Mouse (Mus musculus) forebrain, postnatal 0 days (tissue): ENCODE measurements at regions not wholly inside any gene's neighbourhood (a gene's known extent, or its start where the extent isn't known, plus 50 kb on each side); places are given as distances from the start of the nearest gene placed in this dataset.

Experiments used
- ATAC-seq: fragments of 200-750 bp; cut with Nextera tagmentation; 2 replicates; pipeline ENCODE4 v1.8.0; 2017; ENCODE audit warnings: mild to moderate bottlenecking, moderate library complexity
- DNase-seq: peaks from one replicate; pipeline ENCODE4 v3.0.0-alpha.2; 2015
- H3K27ac ChIP-seq: fragments of 300-500 bp; sonication (generic); 2 replicates; pipeline ENCODE4 v1.5.1; 2014; ENCODE audit warnings: low read depth, mild to moderate bottlenecking, antibody characterized with exemption, low read length, moderate library complexity, mixed read lengths
- H3K27me3 ChIP-seq: fragments of 300-500 bp; sonication (generic); 2 replicates; pipeline ENCODE4 v1.6.1; 2014; ENCODE audit warnings: mild to moderate bottlenecking, low read length, mixed read lengths; ENCODE audit not compliant: insufficient read depth
- H3K36me3 ChIP-seq: fragments of 300-500 bp; sonication (generic); 2 replicates; pipeline ENCODE4 v1.6.1; 2014; ENCODE audit warnings: mild to moderate bottlenecking, moderate library complexity; ENCODE audit not compliant: insufficient read depth
- H3K4me1 ChIP-seq: fragments of 300-500 bp; sonication (generic); 2 replicates; pipeline ENCODE4 v1.6.1; 2014; ENCODE audit warnings: antibody characterized with exemption; ENCODE audit not compliant: insufficient read depth
- H3K4me2 ChIP-seq: fragments of 300-500 bp; sonication (generic); 2 replicates; pipeline ENCODE4 v1.6.1; 2014; ENCODE audit warnings: low read depth, mild to moderate bottlenecking, moderate library complexity
- H3K4me3 ChIP-seq: fragments of 300-500 bp; sonication (generic); 2 replicates; pipeline ENCODE4 v1.5.1; 2014; ENCODE audit warnings: low read depth, low read length, mixed read lengths
- H3K9ac ChIP-seq: fragments of 300-500 bp; sonication (generic); 2 replicates; pipeline ENCODE4 v1.6.1; 2014; ENCODE audit warnings: mild to moderate bottlenecking
- H3K9me3 ChIP-seq: fragments of 300-500 bp; sonication (generic); 2 replicates; pipeline ENCODE4 v1.6.1; 2016; ENCODE audit warnings: low read length
- CTCF ChIP-seq: sonication (generic); IDR thresholded peaks from 2 replicates; pipeline ENCODE4 v1.5.1; 2016; ENCODE audit warnings: antibody characterized with exemption, control low read depth, low read depth
- WGBS: fragments of 180-500 bp; shearing (Covaris S2); extraction: QIAGEN DNeasy Blood & Tissue Kit; methylation state at CpG from one replicate; pipeline ENCODE4 v1.1.7; 2014; 5-methylcytosine and 5-hydroxymethylcytosine counted together

GRCm38 (mm10) chr5:105974576-105975177, 98.3 kb downstream of the Zfp326 start:
- Histone ChIP-seq H3K36me3 (no peaks in the 10 kb centered on the region), H3K4me2 (no peak overlapping the region), H3K27ac (no peak overlapping the region), H3K27me3 (peaks cover 3% of the 10 kb centered on the region; the same call in 1 of the 2 replicates), H3K4me1 (no peaks in the 10 kb centered on the region), H3K9me3 (no peaks in the 10 kb centered on the region), H3K4me3 (no peak overlapping the region), H3K9ac (no peak overlapping the region)
- no peak for TF ChIP-seq CTCF
- DNase-seq (peak; percentile 8), ATAC-seq (no peak)
- WGBS = 50% methylated on average over 18 of the region's 18 CpGs
